15 mouse cellular contexts compared by ENCODE assay signal in genomic region chr10:40379682-40380081, GRCm38 (mm10).
"Had no signal": no experiment of that assay in that cellular context is flagged by ENCODE, and none has a peak within 500 bp of the region (broad histone marks: within the 10 kb centered on the region; RNA-seq: fewer than 3 reads in every experiment).

No protein-coding gene starts in this region.

- H3K9me3 ChIP-seq: kidney, embryonic 15.5 days; limb, embryonic 10.5 days; liver, embryonic 15.5 days; midbrain, embryonic 15.5 days; neural tube, embryonic 12.5 days had no signal

- H3K4me2 ChIP-seq: kidney, embryonic 15.5 days; liver, embryonic 11.5 days; liver, embryonic 15.5 days; lung, embryonic 14.5 days; midbrain, embryonic 11.5 days; midbrain, embryonic 15.5 days; neural tube, embryonic 12.5 days had no signal

- DNase-seq: kidney, adult 18-20 months; kidney, postnatal 14 days; lung, embryonic 14.5 days; retina, postnatal 1 day; right cerebral cortex, postnatal 14 days; thymus, postnatal 36 days had no signal

- H3K36me3 ChIP-seq: kidney, embryonic 15.5 days; limb, embryonic 10.5 days; liver, embryonic 15.5 days; midbrain, embryonic 15.5 days; neural tube, embryonic 12.5 days had no signal

- H3K9ac ChIP-seq: kidney, embryonic 15.5 days; liver, embryonic 15.5 days; lung, embryonic 14.5 days; midbrain, embryonic 15.5 days; neural tube, embryonic 12.5 days had no signal

- ATAC-seq: midbrain, embryonic 15.5 days had no signal

- H3K4me3 ChIP-seq: kidney, embryonic 15.5 days; limb, embryonic 10.5 days; liver, embryonic 15.5 days; megakaryocyte, embryonic 14.5 days; midbrain, embryonic 15.5 days; neural tube, embryonic 12.5 days had no signal

- H3K4me1 ChIP-seq: midbrain, embryonic 15.5 days; neural tube, embryonic 12.5 days had no signal

- H3K27ac ChIP-seq: kidney, embryonic 15.5 days; limb, embryonic 10.5 days; liver, embryonic 15.5 days; macrophage; midbrain, embryonic 15.5 days; neural tube, embryonic 12.5 days had no signal

- H3K27me3 ChIP-seq: kidney, embryonic 15.5 days; liver, embryonic 15.5 days; megakaryocyte, embryonic 14.5 days; midbrain, embryonic 15.5 days; neural tube, embryonic 12.5 days had no signal
